Mouse (Mus musculus) hindbrain, embryonic 15.5 days (tissue): ENCODE results near the gene Slbp. TPM values are rescaled to one million over a fixed set of nuclear protein-coding genes. Genes with fewer than 3 reads are reported as not detected.

ENCODE experiments used
- ATAC-seq: fragments of 200-750 bp; cut with Nextera tagmentation; 2 replicates; pipeline ENCODE4 v1.8.0; 2017; ENCODE audit warnings: low read depth, moderate number of reproducible peaks, moderate TSS enrichment; ENCODE audit not compliant: low FRiP score
- H3K27ac ChIP-seq: fragments of 300-500 bp; sonication (generic); replicated peaks from 2 replicates; pipeline ENCODE4 v1.5.1; 2015; ENCODE audit warnings: mild to moderate bottlenecking, inconsistent platforms
- H3K27me3 ChIP-seq: fragments of 300-500 bp; sonication (generic); 2 replicates; pipeline ENCODE4 v1.6.1; 2015; ENCODE audit warnings: control low read depth, inconsistent platforms
- H3K36me3 ChIP-seq: fragments of 300-500 bp; sonication (generic); 2 replicates; pipeline ENCODE4 v1.6.1; 2015; ENCODE audit warnings: control low read depth, inconsistent platforms
- H3K4me1 ChIP-seq: fragments of 300-500 bp; sonication (generic); replicated peaks from 2 replicates; pipeline ENCODE4 v1.6.1; 2015; ENCODE audit warnings: control low read depth, inconsistent platforms
- H3K4me2 ChIP-seq: fragments of 300-500 bp; sonication (generic); 2 replicates; pipeline ENCODE4 v1.6.1; 2015; ENCODE audit warnings: moderate library complexity, mild to moderate bottlenecking, inconsistent platforms
- H3K4me3 ChIP-seq: fragments of 300-500 bp; sonication (generic); 2 replicates; pipeline ENCODE4 v1.5.1; 2015; ENCODE audit warnings: mild to moderate bottlenecking, inconsistent platforms
- H3K9ac ChIP-seq: fragments of 300-500 bp; sonication (generic); 2 replicates; pipeline ENCODE4 v1.6.1; 2015; ENCODE audit warnings: inconsistent platforms
- H3K9me3 ChIP-seq: fragments of 300-500 bp; sonication (generic); 2 replicates; pipeline ENCODE4 v1.6.1; 2016; ENCODE audit warnings: control low read depth, inconsistent platforms
- WGBS: fragments of 180-500 bp; shearing (Covaris S2); methylation state at CpG from one replicate; pipeline ENCODE4 v1.1.7; 2015; 5-methylcytosine and 5-hydroxymethylcytosine counted together
- polyA plus RNA-seq: library from polyadenylated mRNA; unstranded; fragments of >200 nt; fragmentation: Nextera tagmentation; extraction: Ambion mirVana; gene quantifications from 2 replicates; pipeline ENCODE4 v1.2.1, GENCODE M21; 2015

Gene Slbp
- polyA plus RNA-seq, 1 experiment from 2014 or later = 118 TPM

DNA sequence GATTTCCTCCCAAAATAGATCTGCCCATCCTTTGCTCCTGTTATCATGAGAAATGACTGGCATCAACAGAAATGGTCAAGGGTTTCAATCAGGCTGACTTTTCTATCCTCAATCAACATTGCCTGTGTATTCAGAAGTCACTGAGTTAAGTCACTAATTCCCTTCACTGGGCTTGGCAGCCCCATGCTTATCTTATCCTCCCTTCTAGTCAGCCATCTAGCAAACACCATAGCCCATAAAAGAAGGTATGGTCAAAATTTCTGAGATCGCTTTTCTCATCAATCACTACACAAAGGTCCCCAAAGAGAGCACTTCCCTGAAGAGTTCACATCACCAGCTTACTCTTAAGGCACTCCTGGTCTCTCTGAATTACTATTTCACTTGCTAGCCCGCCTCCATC is 1.4 kb downstream of the Slbp start:
- 11% methylated on average over 2 of the region's 2 CpGs for WGBS
- Histone ChIP-seq H3K9me3 (no peaks in the 10 kb centered on the region), H3K4me3 (peak overlapping the region; percentile 71), H3K9ac (peak overlapping the region; percentile 75), H3K4me2 (peak overlapping the region; percentile 72), H3K36me3 (peaks cover 25% of the 10 kb centered on the region), H3K27ac (peak overlapping the region; percentile 97), H3K27me3 (no peaks in the 10 kb centered on the region), H3K4me1 (peaks cover 28% of the 10 kb centered on the region)
- ATAC-seq = no peak

DNA sequence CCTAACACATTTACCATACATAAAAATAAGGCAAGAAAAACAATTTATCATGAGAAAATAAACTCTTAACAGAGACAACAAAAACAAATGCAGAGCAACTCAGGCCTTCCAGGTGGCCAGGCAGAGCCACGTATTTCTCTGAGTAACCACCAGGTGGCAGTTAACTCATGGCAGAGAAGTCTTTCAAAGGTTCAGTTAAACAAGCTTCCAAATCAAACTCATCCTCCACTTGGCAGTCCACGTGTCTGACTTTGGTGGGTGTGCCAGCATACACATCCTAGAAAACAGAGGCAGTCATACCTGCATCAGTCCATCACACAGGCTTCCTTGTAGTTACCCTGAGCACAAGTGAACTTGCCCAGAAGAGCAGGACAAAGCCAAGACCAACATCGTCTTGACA is 11.7 kb downstream of the Slbp start:
- no peak overlapping the region for H3K4me2 ChIP-seq
- no peak overlapping the region for H3K9ac ChIP-seq
- H3K36me3 ChIP-seq = peaks cover 50% of the 10 kb centered on the region
- H3K27ac ChIP-seq = no peak overlapping the region
- no peaks in the 10 kb centered on the region for H3K4me1 ChIP-seq
- no peaks in the 10 kb centered on the region for H3K9me3 ChIP-seq
- no peak overlapping the region for H3K4me3 ChIP-seq
- 39% methylated on average over 3 of the region's 3 CpGs for WGBS
- H3K27me3 ChIP-seq = no peaks in the 10 kb centered on the region
- ATAC-seq = no peak

GRCm38 (mm10) chr5:33638826-33639225 is 13.5 kb downstream of the Slbp start:
- H3K27me3 ChIP-seq = no peaks in the 10 kb centered on the region
- 71% methylated on average over 4 of the region's 4 CpGs for WGBS
- H3K9ac ChIP-seq = no peak overlapping the region
- H3K4me2 ChIP-seq = no peak overlapping the region
- no peak for ATAC-seq
- H3K4me1 ChIP-seq = no peaks in the 10 kb centered on the region
- H3K27ac ChIP-seq = no peak overlapping the region
- peaks cover 36% of the 10 kb centered on the region for H3K36me3 ChIP-seq
- H3K4me3 ChIP-seq = no peak overlapping the region
- no peaks in the 10 kb centered on the region for H3K9me3 ChIP-seq

GRCm38 (mm10) chr5:33637606-33638350 is 14.6 kb downstream of the Slbp start:
- no peak overlapping the region for H3K4me2 ChIP-seq
- no peak overlapping the region for H3K9ac ChIP-seq
- no peak for ATAC-seq
- 89% methylated on average over 3 of the region's 3 CpGs for WGBS
- no peak overlapping the region for H3K4me3 ChIP-seq
- H3K9me3 ChIP-seq = no peaks in the 10 kb centered on the region
- H3K27ac ChIP-seq = no peak overlapping the region
- peaks cover 26% of the 10 kb centered on the region for H3K36me3 ChIP-seq
- H3K4me1 ChIP-seq = no peaks in the 10 kb centered on the region
- H3K27me3 ChIP-seq = no peaks in the 10 kb centered on the region

DNA sequence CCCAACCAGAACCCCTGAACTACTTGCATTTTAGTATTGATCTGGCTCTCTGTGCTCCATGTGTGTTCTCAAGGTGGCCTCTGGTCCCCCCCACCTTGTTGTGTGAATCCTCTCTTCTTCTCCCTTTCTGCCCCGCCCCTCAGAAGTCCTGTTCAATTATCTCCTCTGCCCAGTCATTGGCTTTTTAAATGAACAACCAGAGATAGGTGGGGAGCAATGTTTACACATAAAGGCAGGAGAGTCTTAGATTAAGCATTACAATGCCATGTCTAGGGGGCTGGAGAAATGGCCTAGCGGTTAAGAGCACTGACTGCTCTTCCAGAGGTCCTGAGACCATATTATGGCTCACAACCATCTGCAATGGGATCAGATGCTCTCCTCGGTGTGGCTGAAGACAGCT is 17.0 kb downstream of the Slbp start:
- Histone ChIP-seq H3K4me1 (peaks cover 9% of the 10 kb centered on the region), H3K9me3 (no peaks in the 10 kb centered on the region), H3K4me3 (no peak overlapping the region), H3K36me3 (peaks cover 5% of the 10 kb centered on the region; the same call in 1 of the 2 replicates), H3K9ac (no peak overlapping the region), H3K4me2 (no peak overlapping the region), H3K27ac (no peak overlapping the region), H3K27me3 (no peaks in the 10 kb centered on the region)
- WGBS = 95% methylated on average over 3 of the region's 3 CpGs
- ATAC-seq = no peak

GRCm38 (mm10) chr5:33632526-33632925 is 19.8 kb downstream of the Slbp start:
- 86% methylated on average over 1 of the region's 1 CpGs for WGBS
- ATAC-seq = no peak
- no peak overlapping the region for H3K4me2 ChIP-seq
- no peak overlapping the region for H3K9ac ChIP-seq
- H3K4me3 ChIP-seq = no peak overlapping the region
- no peaks in the 10 kb centered on the region for H3K9me3 ChIP-seq
- peaks cover 24% of the 10 kb centered on the region for H3K4me1 ChIP-seq
- H3K27ac ChIP-seq = no peak overlapping the region
- H3K27me3 ChIP-seq = no peaks in the 10 kb centered on the region
- H3K36me3 ChIP-seq = no peaks in the 10 kb centered on the region

DNA sequence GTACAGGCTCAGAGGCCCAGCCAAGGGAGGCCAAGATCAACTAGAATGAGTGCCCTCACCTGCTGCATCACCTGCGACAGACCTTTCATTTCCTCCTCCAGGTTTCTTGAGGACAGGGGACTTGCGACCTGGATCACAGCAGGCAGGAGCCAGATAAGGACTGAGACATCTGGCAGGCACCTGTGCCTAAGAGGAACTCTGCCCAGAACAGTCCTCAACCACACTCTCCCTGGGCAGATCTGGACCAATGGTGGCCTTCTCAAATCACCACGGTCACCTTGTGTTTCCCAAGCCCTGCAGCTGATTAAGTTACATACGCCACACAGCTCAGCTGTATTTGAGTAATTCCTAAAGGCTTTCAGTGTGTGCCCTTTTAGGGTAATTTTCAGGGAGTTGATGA is 21.8 kb downstream of the Slbp start:
- peak overlapping the region; percentile 70 for H3K4me2 ChIP-seq
- peak overlapping the region; percentile 66 for H3K4me3 ChIP-seq
- no peak overlapping the region for H3K9ac ChIP-seq
- H3K9me3 ChIP-seq = no peaks in the 10 kb centered on the region
- no peaks in the 10 kb centered on the region for H3K36me3 ChIP-seq
- H3K4me1 ChIP-seq = peaks cover 24% of the 10 kb centered on the region
- H3K27me3 ChIP-seq = no peaks in the 10 kb centered on the region
- H3K27ac ChIP-seq = peak overlapping the region; percentile 82; the same call in 1 of the 2 replicates
- ATAC-seq = no peak
- WGBS = 76% methylated on average over 4 of the region's 4 CpGs

GRCm38 (mm10) chr5:33630061-33630460 is 22.3 kb downstream of the Slbp start:
- peaks cover 24% of the 10 kb centered on the region for H3K4me1 ChIP-seq
- no peak; the same call in 1 of the 2 replicates for ATAC-seq

DNA sequence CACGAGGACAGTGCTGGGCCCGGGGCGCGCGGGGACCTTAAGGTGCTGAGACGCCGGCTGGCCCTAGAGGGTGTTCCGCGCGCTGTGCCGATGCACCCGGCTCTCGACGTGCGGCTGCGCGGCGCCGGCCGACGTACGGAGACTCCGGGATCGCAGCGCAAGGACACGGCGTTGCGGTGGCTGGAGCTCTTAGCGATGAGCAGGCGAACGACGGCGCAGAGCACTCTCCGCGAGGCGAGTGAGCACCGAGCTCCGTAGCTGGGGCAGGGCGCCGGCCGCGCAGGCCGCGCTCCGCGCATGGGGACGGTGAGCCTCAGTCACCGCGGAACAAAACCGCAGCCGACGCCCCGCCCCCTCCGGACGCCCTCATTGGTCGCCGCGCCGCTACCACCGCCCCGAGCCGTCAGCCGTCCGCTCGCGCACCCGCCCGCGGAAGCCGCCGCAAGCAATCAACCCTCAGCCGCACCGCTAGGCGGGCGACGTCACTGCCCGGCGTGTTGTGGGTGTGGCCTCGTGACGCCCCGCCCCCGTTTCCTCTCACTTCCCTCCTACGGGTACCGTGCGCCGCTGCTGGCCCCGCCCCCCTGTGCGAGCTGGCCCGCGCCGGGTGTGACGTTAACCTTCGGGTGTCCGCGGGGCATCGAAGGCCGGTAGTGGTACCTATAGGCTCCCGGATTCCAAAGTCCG is 22.9 kb downstream of the Slbp start, which contains the start of the genes Fam53a and Gm9903:
Fam53a (minus strand) TSS at position 335 of the 687 bp plus-strand sequence.
Gm9903 (plus strand) TSS at position 625 of the 687 bp plus-strand sequence.
- Histone ChIP-seq H3K4me3 (peak within 1 kb of the TSS; percentile 66), H3K36me3 (no peaks in the 10 kb centered on the region), H3K27ac (peak within 1 kb of the TSS; percentile 82), H3K4me1 (peaks cover 24% of the 10 kb centered on the region), H3K27me3 (no peaks in the 10 kb centered on the region), H3K9me3 (no peaks in the 10 kb centered on the region), H3K9ac (peak within 1 kb of the TSS; percentile 61), H3K4me2 (peak within 1 kb of the TSS; percentile 70)
- peak; percentile 97 for ATAC-seq
- under 1% methylated on average over 87 of the region's 99 CpGs for WGBS

More at GRCm38 (mm10) chr5:33630061-33630460, 22.3 kb downstream of the Slbp start:
- peak overlapping the region; percentile 61 for H3K9ac ChIP-seq
- peak overlapping the region; percentile 70 for H3K4me2 ChIP-seq
- H3K27me3 ChIP-seq = no peaks in the 10 kb centered on the region
- peak overlapping the region; percentile 82 for H3K27ac ChIP-seq
- WGBS = 5% methylated on average over 9 of the region's 9 CpGs
- H3K9me3 ChIP-seq = no peaks in the 10 kb centered on the region
- H3K36me3 ChIP-seq = no peaks in the 10 kb centered on the region
- H3K4me3 ChIP-seq = peak overlapping the region; percentile 66

DNA sequence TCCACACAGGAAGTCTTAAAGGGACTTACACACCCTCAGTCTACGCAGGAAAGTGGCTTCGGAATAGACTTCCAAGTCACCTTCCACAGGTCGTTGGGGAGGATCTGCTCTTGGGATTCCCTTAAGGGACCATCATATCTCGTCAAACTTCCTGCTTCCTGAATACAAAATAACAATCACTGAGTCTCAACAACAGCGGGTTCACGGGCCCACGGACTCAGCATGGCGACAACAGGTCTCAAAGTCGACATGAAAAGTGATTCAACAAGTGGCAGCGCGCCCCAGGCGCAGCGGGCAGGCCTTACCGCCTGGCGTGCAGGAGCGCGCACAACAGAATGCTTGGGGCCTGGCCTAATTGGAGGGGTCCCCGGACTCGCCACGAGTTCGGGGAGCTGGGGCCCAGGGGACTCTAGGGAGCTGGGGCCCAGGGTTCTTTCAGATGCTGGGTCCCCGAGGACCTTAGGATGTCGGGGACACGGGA is 23.5 kb downstream of the Slbp start:
- H3K27me3 ChIP-seq = no peaks in the 10 kb centered on the region
- H3K4me1 ChIP-seq = peaks cover 24% of the 10 kb centered on the region
- peak overlapping the region; percentile 58 for H3K9ac ChIP-seq
- H3K27ac ChIP-seq = peak overlapping the region; percentile 82
- under 1% methylated on average over 24 of the region's 24 CpGs for WGBS
- H3K4me2 ChIP-seq = peak overlapping the region; percentile 70
- H3K9me3 ChIP-seq = no peaks in the 10 kb centered on the region
- no peak; the same call in 1 of the 2 replicates for ATAC-seq
- H3K4me3 ChIP-seq = peak overlapping the region; percentile 66
- no peaks in the 10 kb centered on the region for H3K36me3 ChIP-seq

DNA sequence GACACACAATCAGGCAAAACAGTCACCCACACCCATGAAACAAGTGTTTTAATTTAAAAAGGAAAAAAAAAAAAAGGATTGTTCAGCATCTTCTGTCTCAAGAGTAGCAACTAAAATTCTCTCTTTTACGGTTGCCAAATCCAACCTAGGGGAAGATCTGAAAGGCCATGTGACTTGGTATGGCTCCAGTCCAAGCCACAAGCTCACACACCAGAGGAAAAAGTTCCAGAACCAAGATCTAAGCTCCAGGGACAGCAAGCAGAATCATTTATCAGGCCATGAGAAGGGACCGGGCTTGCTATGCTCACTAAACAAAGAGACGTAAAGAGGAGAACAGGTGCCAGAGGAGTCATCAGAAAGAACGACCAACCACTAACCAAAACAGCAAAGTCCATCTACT is 24.4 kb downstream of the Slbp start:
- 39% methylated on average over 4 of the region's 4 CpGs for WGBS
- Histone ChIP-seq H3K9ac (no peak overlapping the region), H3K36me3 (no peaks in the 10 kb centered on the region), H3K4me1 (peaks cover 24% of the 10 kb centered on the region), H3K27me3 (no peaks in the 10 kb centered on the region), H3K4me3 (peak overlapping the region; percentile 66), H3K9me3 (no peaks in the 10 kb centered on the region), H3K4me2 (peak overlapping the region; percentile 70), H3K27ac (no peak overlapping the region)
- ATAC-seq = no peak

- H3K27me3 ChIP-seq = no peaks in the 10 kb centered on the region
- H3K4me1 ChIP-seq = peaks cover 9% of the 10 kb centered on the region
- no peak overlapping the region for H3K27ac ChIP-seq
- H3K9me3 ChIP-seq = no peaks in the 10 kb centered on the region
- no peak overlapping the region for H3K4me2 ChIP-seq
- no peak overlapping the region for H3K4me3 ChIP-seq
- H3K36me3 ChIP-seq = no peaks in the 10 kb centered on the region
- no peak for ATAC-seq
- 67% methylated on average over 3 of the region's 3 CpGs for WGBS
- H3K9ac ChIP-seq = no peak overlapping the region
Observed at GRCm38 (mm10) chr5:33623766-33624165, 28.6 kb downstream of the Slbp start.
